Mouse (Mus musculus): ENCODE data around the gene R3hcc1l.

Gene R3hcc1l

DNA sequence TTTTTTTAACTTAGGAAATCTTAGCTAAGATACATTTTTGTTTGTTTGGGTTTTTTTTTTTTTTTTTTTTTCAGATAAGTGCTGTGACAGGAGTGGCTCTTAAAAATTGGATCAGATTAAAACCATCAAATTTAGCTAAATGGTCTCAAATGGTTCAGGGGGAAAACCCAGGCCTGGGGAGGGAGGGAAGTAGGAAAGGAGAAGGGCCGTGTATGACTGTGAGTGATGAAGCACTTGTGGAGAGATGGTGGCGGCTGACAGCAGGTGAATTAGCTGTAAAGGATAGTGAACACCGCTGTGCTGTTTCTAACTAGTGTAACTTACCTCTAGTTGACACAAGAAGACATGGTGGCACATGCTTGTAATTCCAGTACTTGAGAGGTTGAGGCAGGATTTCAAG lies 40.1 kb downstream of the R3hcc1l start:
- no peak for DNase-seq

DNA sequence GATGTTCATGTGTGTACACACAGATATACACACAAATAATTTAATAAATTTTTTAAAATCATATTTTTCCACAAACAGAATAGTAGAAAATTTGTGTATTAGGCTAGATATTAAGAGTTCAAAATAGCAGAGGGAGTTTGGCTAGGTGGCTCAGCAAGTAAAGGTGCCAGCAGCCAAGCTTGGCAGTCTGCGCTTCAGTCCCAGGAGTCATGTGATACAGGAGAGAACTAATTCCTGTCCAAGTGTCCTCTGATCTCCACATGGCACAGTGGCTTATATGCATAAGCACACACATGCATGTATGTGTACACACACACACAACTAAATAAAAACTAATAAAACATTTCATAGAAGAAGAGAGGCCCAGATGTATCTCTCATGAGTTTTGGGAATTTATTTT lies 43.4 kb downstream of the R3hcc1l start:
- no peak for DNase-seq

DNA sequence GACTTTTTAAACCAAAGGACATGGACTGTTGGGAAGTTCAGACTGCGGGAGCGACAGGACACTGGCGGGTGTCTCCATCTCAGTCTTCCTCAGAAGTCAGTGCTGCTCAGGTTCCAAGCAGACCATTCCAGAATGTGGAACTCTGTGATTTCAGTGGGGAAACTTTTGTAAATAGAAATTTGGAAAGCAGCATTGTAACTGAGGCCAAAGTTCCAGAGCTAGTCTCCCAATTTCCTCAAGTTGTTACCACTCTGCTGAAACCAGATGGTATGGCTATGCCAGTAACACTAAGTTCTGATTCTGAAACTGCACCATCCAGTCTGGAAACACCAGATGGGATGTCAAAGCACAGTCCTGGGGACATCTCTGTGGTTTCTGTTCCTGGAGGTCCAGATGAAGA lies 44.4 kb downstream of the R3hcc1l start:
- DNase-seq = no peak

DNA sequence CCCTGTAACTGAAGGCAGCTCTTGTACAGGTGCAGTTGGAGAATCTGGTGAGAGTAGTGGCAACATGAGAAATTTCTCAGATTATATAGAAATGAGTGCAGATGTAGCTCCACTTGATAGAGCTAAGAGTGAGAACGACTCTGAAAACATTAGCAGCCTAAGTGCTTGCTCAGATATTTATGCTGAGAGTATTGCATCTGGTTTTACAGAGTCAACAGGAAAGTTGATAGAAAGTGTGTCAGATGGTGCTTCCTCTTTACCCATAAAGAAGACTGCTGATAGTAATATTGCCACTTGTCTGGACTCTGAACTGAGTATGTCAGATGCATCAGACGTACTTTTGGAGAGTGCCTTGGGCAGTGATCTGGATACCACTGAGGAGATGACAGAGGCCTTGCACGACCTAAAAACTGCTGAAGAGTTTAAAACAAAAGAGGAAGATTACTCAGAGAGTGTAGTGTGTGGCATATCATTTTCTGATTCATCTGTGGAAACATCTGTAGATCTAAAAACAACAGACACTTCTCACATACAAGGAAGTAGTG lies 45.2 kb downstream of the R3hcc1l start:
- DNase-seq = no peak

DNA sequence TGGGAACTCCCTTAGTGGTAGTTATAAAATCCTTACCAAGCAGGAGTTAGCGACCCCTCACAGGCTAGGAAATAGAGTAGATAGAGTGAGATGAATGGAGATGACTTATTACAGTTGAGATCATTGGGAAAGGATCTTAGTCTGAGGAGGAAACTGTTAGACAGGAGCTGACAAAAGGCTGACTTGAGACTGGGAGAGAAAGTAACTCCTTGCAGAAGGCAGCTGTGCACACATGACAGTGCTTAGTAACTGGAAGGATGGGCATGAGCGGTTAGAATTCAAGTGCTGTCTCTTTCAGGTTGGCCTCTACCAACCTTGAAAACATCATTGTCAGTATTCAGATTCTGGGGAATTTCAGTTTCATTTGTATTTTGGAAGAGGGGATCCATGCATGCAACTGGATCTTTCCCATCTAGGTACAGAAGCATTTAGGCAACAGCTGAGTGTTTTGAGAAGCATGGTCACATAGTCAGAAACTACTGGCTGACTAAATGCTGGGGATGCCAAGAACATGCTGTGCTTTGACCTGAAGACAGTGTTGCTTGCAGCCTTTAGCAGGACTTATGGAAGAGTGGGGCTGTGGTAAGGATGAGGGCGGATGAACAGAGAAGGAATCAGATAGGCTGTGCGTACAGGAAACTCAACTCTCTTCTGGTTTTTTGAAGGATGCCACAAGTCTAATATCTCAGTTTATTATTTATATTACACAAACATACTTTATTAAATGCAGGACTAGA lies 47.9 kb downstream of the R3hcc1l start:
- no peak for DNase-seq

DNA sequence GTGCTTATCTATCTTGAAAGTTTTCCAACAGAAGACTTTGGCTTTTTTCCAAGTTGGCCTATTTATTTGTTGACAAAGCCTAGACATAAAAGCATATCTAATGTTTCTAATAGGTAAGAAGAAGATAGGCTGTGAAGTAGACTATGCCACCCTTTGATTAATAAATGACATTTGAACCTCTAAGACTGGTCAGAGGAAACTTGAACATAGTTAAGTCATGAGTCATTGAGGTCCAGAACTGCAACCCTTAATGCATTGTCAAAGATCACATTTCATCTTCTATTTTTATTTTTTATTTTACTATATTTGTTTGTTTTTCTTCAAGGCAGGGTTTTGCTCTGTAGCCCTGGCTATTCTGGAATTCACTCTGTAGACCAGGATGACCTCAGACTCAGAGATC lies 48.5 kb downstream of the R3hcc1l start:
- no peak for DNase-seq

DNA sequence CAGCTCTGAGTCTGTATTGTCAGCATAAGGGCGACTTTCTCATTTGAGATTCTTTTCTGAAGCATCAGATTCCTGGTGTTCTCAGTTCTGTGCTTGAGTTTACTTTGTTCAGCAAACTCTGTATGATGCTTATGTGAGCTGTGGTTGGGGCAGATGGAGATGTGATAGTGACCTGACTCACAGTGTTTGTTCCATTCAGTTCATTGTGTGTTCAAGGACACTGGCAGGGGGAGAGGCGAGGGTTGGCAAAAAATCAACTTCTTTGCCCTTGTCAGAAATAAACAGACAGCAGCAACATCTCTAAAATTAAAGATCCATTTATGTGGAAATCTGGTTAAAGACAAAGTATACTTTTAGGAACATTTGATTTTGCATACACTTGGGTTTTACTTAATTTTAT lies 50.5 kb downstream of the R3hcc1l start:
- DNase-seq = no peak

DNA sequence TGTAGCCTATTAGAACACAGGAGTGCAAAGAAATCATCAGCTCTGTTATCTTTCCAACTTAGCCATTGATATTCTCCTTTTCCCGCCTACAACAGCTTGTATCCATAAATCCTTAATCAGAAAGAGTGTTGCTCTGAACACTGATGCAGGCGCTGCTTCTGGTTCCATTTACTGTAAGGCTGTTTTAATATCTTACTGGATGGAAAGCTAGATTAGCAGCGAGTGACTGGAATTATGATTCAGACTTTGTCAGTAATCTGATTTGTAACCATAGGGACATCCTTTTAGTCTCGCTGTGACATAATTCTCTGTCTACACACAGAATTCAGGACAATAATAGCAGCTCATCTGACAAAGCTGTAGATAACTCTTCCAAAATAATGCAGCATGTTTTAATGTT lies 52.7 kb downstream of the R3hcc1l start:
- no peak for DNase-seq

DNA sequence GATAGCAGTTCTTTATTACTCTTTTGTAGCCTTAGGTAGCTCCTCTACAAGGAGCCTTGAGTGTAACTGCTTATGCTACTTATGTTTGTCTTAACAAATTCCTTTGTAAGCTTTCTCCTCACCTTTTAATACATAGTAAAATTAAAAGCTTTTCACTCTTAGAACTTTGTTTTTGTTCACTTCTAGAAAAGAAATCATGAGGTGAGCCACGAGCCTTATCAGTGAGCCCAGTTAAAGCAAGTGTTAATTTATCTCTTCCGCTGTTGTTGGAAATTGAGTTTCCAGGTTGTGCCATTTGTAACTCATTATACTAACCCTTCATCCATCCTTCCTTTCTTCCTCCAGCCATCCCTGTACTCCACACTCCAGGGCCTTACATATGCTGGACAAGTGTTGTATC lies 56.8 kb downstream of the R3hcc1l start:
- no peak for DNase-seq

DNA sequence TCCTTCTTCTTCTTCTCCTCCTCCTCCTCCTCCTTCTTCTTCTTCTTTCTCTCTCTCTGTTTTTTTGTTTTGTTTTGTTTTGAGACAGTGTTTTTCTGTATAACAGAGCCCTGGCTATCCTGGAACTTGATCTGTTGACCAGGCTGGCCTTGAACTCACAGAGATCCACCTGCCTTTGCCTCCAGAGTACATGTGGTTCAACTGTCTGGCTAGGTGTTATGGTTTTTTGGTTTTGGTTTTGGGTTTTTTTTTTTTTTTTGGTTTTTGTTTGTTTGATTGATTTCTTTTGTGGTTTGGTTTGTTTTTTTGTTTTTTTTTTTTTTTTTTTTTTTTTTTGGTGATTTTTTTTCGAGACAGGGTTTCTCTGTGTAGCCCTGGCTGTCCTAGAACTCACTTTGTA lies 58.3 kb downstream of the R3hcc1l start:
- DNase-seq = no peak

DNA sequence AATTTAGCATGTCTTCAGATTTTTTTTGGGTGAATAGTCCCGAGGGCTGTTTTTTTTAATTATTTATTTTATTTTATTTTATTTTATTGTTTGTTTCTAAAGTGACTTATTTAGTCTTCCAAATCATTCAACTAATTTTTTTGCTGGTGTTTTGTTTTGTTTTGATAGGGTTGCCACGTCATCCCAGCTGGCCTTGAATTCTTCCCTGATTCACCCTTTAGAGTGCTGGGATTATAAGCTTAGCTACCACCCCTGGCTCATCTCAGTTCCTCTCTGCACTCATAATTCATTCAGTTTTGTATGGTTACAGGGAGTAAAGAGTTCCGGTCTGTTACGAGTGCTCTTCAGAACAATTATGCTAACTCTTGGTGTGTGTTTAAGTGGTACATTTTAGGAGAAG lies 60.1 kb downstream of the R3hcc1l start:
- no peak for DNase-seq

DNA sequence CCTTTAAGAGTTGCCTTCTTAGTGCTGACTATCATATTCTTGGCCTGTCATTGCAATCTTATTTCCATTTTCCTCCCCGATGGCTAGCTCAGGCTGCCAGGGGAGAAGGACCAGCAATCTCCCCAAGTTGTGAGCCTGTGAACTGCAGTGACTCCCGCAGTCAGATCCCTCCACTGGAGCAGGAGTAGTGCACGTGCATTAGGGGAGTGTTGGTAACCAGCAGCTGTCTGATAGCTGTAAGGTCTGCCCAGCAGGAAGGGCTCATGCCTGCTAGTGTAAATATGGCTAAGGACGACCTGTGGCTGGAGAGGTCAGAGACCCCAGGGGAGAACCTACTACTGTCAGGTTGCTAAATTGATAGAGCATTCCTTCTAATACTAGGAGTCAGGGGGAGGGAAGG lies 62.1 kb downstream of the R3hcc1l start:
- DNase-seq = no peak

DNA sequence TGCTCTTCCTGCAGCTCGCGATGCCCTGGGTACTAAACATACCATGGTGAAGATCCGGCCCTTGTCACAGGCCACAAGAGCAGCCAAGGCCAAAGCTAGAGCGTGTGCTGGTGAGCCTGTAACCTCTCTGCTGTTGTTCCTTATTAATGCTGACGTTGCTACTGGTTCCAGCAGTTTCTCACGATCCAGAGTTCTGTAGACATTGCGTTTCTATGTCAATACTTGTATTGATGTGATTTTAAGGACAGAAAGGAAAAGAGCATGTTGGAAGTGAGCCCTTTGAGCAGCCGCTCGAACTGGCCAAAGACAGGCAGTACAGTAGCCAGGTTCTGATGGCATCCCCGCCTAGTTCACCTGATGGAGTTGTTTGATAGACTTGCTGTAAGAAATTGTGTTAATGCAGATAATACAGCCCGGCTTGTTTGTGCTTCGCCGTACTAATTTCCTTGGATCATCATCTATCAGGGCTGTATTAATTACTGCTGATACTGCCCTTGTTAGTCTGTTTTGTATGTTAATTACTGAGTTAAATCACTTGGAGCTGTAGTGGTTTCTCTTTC lies 64.3 kb downstream of the R3hcc1l start:
- DNase-seq = no peak

DNA sequence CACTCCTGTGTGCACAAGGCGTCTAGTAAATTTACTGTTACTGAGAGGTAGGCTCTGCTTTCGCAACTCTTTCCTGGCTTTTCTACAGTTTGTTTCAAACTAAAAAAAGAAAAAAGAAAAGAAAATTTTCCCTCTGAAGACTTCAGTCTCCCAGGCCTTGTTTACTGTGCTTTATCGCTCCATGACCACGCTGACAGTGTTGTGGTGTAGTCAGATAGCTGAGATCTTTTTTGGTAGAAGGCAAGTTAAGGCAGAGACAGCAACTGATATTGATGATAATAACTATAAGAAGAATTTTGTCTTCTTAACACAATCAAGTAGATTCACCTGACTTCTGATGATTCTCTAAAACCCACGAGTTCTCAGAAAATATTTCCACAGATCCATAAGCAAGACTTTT lies 65.1 kb downstream of the R3hcc1l start:
- no peak for DNase-seq

DNA sequence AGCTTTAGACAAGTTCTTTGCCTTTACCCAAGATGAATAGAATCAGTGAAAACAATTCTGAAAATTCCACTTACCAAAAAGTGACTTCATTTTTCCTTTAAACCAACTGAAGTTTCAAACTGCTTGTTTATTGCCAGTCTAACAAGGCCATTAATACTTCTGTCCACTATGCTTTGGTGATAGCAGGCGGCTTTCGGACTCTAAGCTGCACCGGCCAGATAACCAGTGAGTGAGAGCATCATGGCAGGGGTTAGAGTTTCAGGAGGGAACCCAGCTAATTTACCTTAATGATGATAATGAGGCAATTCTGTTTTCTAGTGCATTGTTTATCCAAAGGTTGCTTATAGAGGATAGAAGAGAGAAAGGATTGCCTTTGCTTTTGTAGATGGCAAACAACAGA lies 65.6 kb downstream of the R3hcc1l start:
- DNase-seq = no peak

DNA sequence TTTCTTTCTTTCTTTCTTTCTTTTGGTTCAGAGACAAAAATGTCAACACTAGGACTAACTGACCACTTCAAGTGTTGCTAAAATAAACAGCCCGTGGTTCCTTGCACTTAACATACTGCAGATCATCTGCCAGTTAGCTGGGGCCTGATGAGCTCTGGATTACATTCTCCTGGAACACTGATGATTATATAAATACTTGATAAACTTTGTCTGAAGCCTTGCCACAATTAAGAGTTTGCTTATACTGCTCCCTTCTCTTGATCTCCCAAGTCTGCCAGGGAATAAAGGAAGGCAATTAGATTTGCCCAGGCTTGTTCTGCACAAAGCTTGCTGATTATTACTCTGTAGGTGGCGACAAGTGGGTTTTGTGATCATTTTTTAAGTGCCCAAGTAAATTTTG lies 69.1 kb downstream of the R3hcc1l start:
- DNase-seq = no peak

DNA sequence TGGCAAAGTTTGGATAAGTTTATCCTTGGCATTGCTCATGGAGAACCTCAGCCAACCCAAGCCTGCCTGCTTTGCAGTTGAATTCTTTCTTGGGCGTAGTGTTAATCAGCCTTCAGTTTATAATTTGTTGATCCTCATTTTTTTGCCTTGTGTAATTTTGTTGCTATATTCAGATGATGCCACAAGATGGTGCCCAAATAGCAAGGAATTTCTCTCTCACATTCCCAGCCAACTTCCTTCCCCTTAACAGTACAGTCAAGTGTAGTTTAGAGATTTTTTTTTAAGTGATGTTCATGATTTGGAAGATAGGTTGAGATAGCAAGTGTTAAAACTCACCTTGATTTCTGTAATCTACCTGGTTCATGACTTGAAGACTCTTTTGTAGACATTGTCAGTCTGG lies 70.7 kb downstream of the R3hcc1l start:
- no peak for DNase-seq

DNA sequence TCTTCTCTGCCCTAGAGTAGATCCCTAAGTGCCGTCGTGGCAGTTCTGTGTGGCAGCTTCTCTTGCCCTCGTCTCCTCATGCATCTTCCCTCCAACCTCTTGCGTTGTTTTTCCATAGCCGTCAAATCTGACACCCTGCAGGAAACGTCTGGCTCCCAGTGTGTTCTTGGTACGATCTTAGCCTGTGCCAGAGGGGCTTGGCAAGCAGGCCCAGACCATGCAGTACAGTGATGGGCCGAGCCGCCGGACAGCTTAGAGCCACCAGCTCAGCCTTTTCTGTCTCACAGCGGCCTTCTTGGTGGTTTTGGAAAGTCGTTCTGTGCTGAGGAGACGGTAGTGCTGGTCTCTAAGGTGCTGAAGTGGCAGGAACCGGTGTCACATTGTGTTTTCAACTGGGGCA lies 73.0 kb downstream of the R3hcc1l start:
- no peak for DNase-seq

DNA sequence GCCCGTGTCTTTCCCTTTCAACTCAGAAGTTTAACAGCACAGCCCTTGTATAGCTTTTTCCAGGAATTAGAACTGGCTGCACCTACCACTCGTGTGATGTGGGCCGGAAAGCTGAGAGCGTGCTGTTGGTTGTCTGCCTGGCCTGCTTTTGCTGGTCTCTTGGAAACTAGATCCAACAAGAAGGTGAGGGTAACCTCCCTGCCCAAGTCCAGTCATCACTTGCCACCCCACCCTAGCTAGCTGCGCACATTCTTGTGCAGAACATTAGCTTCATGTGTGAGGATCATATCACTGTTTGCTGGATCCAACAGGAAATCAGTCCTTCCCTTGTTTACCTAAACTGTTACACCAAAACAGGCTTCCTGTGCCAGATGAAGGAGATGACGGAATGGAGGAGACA lies 74.9 kb downstream of the R3hcc1l start:
- no peak for DNase-seq

DNA sequence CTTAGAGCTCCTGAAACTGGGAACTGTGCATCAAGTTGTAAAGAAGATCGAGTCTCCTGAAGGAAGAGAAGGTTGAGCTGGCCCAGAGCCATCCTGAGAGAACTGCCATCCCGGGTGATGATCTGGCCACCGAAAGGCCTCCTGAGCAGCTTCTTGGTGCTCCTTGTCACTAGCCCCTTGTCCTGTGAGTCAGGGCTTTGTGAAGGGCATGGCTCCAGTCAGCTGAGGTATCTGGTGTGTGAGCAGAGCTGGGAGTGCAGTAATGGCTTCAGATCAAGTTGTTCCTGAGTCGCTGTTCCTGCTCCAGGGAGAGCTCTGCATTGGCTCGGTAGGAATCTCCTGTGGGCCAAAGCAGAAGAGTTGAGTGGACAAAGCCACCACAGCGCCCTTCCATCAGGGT lies 76.5 kb downstream of the R3hcc1l start:
- no peak for DNase-seq

DNA sequence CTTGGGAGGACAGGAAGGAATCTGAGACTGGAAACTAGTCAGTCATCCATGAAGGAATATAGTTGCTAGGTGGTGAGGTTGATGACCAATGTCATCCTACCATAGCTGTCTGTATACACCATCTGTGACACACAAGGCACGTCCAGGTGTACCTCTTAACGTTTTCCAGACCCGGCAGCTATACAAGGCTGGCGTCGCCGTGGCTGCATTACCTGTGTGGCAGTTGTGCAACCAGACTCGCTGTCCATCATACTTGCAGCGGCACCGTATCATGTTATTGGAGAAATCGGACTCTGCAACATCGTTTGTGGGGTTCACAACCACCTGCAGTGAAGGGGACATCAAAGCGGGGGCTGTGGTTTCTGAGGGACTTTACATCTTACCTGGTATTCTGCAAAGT lies 78.7 kb downstream of the R3hcc1l start:
- no peak for DNase-seq

DNA sequence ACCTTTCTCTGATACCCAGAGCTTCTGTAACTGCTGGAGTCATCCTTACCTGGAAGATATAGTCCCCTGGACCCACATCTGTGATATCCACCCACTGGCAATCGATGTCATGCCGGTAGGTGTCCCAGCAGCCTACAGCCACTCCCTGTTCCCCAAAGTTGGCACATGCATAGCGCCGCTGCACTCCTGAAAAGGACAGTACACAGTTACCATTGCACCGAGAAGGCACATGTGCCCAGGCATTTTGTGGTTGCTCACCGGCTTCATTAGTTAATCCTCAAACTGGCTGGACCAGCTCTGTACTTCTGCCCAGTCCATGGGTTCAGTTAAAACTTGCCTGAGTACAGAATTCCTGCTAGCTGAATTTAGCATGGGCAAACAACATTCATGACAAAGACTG lies 79.3 kb downstream of the R3hcc1l start:
- DNase-seq = no peak

DNA sequence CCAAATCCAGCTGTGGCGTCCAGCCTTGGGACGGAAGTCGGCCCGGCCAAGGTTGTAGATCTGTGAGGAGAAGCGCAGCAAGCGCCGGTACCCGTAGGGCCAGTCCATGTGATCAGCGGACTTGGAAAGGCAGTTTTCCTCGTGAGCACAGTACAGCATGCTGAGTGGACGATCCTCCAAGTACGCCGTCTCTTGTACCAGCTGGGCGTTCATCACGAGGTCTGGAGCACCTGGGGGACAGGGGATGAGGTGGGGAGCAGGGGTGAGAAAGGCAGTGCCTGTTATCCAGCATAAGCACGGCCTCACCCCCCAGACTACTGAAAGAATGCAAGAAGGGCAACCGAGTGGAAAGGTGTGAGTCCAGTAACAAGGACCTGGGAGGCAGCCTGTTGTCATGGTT lies 81.3 kb downstream of the R3hcc1l start:
- DNase-seq = no peak

DNA sequence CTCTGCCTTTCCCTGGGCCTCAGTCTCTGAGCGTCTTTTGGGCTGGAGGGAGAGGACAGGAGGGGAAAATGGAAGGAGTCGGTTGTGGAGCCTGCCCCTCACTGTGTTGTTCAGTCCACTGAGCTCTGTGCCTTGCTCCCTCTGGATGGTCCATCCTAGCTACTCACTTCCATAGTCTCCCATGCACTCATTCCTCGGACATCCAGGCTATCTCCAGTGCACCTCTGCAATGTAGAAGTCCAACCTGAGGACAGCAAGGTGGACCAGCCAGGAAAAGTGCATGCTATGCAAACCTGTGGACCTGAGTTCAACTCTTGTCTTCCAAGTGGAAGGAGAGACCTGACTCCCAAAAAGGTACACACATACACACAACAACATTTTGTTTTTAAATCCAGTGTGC lies 82.0 kb downstream of the R3hcc1l start:
- DNase-seq = no peak

DNA sequence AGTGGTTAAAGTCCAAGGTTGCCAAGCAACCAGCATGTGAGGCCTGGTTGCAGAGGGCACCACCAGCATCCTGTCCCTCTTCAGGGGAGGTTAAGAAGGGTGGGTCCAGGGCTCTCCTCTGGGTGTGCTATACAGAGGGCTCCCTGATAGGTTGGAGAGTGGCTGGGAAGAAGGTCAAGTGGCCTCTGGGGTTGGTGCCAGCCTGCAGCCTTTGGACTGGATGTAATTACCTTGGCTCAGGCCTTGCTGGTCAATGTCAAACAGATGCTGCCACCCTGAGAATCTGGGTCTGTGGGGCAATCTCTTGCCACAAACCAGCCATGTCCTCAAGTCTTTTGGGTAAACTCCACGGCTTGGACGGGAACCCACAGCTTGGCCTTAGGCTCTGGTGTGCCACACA lies 82.9 kb downstream of the R3hcc1l start:
- no peak for DNase-seq
